Mouse (Mus musculus) embryonic facial prominence, embryonic 15.5 days (tissue): ENCODE data around the gene Tex21. TPM values are rescaled to one million over a fixed set of nuclear protein-coding genes. Genes with fewer than 3 reads are reported as not detected.
A peak's percentile ranks its signal among the peaks of the same experiment; 100 is the strongest.
"Not testable (repeated sequence)": the region's sequence is repeated elsewhere in the genome, so short reads cannot be mapped to it uniquely, and the experiment has no call there.

Experiments
- ATAC-seq: fragments of 200-750 bp; cut with Nextera tagmentation; 2 replicates; pipeline ENCODE4 v1.8.0; 2017; ENCODE audit warnings: low read depth, moderate TSS enrichment; ENCODE audit not compliant: insufficient number of reproducible peaks, low FRiP score, low TSS enrichment
- H3K27ac ChIP-seq: fragments of 300-500 bp; sonication (generic); replicated peaks from 2 replicates; pipeline ENCODE4 v1.5.1; 2015; ENCODE audit warnings: mild to moderate bottlenecking, inconsistent platforms
- H3K27me3 ChIP-seq: fragments of 300-500 bp; sonication (generic); 2 replicates; pipeline ENCODE4 v1.6.1; 2015; ENCODE audit warnings: inconsistent platforms
- H3K36me3 ChIP-seq: fragments of 300-500 bp; sonication (generic); 2 replicates; pipeline ENCODE4 v1.6.1; 2015; ENCODE audit warnings: mild to moderate bottlenecking, inconsistent platforms
- H3K4me1 ChIP-seq: fragments of 300-500 bp; sonication (generic); 2 replicates; pipeline ENCODE4 v1.6.1; 2015; ENCODE audit warnings: inconsistent platforms
- H3K4me2 ChIP-seq: fragments of 300-500 bp; sonication (generic); replicated peaks from 2 replicates; pipeline ENCODE4 v1.6.1; 2015; ENCODE audit warnings: mild to moderate bottlenecking, inconsistent platforms
- H3K4me3 ChIP-seq: fragments of 300-500 bp; sonication (generic); replicated peaks from 2 replicates; pipeline ENCODE4 v1.5.1; 2015; ENCODE audit warnings: mild to moderate bottlenecking, inconsistent platforms
- H3K9ac ChIP-seq: fragments of 300-500 bp; sonication (generic); 2 replicates; pipeline ENCODE4 v1.6.1; 2015; ENCODE audit warnings: inconsistent platforms
- H3K9me3 ChIP-seq: fragments of 300-500 bp; sonication (generic); replicated peaks from 2 replicates; pipeline ENCODE4 v1.6.1; 2016; ENCODE audit warnings: inconsistent platforms
- WGBS: fragments of 180-500 bp; shearing (Covaris S2); methylation state at CpG from one replicate; pipeline ENCODE4 v1.1.7; 2015; 5-methylcytosine and 5-hydroxymethylcytosine counted together
- polyA plus RNA-seq: library from polyadenylated mRNA; unstranded; fragments of >200 nt; fragmentation: Nextera tagmentation; extraction: Ambion mirVana; gene quantifications from 2 replicates; pipeline ENCODE4 v1.2.1, GENCODE M21; 2015

The Tex21 gene
- polyA plus RNA-seq, 1 experiment from 2014 or later = not detected

DNA sequence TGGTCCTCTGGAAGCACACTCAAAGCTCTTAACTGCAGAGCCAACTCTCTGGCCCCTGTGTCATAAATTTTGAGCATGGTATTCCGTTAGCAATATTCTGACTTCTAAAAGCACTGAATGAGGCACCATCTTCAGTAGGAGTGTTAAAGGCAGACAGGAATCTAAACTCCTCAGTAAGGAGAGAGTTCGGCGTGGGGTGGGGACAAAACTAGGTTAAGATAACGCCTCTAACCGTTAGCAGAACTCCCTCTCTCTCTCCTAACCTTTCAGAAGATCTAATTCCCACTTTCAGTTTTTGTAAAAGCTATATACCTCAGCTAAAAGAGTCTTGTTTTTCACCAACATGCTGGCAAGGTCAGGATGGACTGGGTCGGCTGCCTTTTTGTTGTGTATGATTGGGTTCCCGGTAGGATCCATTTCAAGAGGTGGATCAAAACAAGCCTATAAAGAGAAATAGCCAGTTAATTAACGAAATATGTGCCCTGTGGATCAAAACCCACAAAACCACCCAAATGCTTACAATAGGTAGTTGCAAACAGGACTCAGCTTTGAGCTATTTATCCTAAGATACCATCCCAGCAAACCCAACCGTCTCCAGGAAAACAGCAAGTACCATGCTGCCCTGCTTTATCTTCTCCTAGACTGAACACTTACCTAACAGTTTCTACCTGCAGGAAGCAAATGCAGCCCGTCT lies 7.3 kb downstream of the Tex21 start:
- no peak overlapping the region for H3K4me2 ChIP-seq
- no peaks in the 10 kb centered on the region for H3K27me3 ChIP-seq
- no peak overlapping the region for H3K27ac ChIP-seq
- 65% methylated on average over 10 of the region's 10 CpGs for WGBS
- H3K4me3 ChIP-seq = no peak overlapping the region
- no peak overlapping the region for H3K9ac ChIP-seq
- H3K4me1 ChIP-seq = no peaks in the 10 kb centered on the region
- no peak for ATAC-seq
- H3K36me3 ChIP-seq = no peaks in the 10 kb centered on the region
- no peaks in the 10 kb centered on the region for H3K9me3 ChIP-seq

DNA sequence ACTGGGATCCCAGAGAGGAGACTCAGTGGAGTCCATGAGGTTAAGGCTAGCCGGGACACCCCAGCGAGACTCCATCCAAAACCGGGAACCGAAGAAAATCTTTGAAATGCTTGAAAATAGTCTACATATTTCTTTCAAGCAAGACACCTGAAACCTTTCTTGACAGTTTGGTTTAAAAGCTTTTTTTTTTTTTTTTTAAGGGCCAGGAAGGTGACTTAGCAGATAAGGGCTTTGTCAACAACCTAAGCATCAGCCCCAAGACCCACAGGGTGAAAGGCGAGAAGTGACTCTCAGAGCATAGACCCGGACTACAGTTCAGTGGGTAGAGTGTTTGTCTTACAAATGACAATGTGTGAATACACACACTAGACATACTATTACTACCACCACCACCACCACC lies 11.3 kb downstream of the Tex21 start:
- Histone ChIP-seq H3K36me3 (no peaks in the 10 kb centered on the region), H3K9me3 (no peaks in the 10 kb centered on the region), H3K27me3 (no peaks in the 10 kb centered on the region), H3K4me2 (no peak overlapping the region), H3K9ac (no peak overlapping the region), H3K27ac (no peak overlapping the region), H3K4me1 (no peaks in the 10 kb centered on the region), H3K4me3 (no peak overlapping the region)
- WGBS = 84% methylated on average over 6 of the region's 6 CpGs
- no peak for ATAC-seq

DNA sequence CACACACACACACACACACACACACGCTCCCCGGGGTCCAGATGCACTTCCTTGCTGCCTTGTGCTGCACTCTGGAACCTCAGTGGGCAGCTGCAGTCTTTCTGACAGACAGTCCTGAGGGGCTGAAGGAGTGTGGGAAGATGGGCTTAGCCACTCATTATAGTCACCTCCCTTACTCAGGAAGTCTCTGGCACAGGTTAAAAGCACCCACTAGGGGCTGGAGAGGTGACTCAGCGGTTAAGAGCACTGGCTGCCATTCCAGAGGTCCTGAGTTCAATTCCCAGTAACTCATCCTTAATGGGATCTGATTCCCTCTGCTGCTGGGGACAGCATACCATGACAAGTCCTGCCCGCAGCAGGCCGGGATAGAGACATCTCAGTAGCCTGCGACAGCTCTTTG lies 15.9 kb downstream of the Tex21 start:
- Histone ChIP-seq H3K27ac (no peak overlapping the region), H3K4me3 (no peak overlapping the region)
- WGBS = 79% methylated on average over 6 of the region's 6 CpGs

DNA sequence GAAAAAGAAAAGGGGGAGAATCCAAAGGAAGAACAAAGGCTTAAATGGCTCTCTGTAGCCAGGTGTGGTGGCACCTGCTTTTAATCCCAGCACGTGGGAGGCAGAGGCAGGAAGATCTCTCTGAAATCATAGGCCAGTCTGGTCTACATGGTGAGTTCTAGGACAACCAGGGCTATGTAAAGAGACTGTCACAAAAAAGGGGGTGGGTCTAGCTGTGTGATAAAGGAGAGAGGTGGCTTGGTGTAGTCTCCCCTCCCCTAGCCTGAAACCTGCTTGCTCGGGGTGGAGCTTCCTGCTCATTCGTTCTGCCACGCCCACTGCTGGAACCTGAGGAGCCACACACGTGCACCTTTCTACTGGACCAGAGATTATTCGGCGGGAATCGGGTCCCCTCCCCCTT lies 24.4 kb downstream of the Tex21 start:
- not testable (repeated sequence) for H3K4me1 ChIP-seq, ATAC-seq, H3K9ac ChIP-seq, H3K9me3 ChIP-seq, H3K4me3 ChIP-seq, H3K27ac ChIP-seq, H3K36me3 ChIP-seq, H3K4me2 ChIP-seq, H3K27me3 ChIP-seq
- 49% methylated on average over 4 of the region's 8 CpGs for WGBS

More for the DNA sequence above, 15.9 kb downstream of the Tex21 start:
- no peaks in the 10 kb centered on the region for H3K36me3 ChIP-seq
- no peak overlapping the region for H3K9ac ChIP-seq
- no peak overlapping the region for H3K4me2 ChIP-seq
- no peaks in the 10 kb centered on the region for H3K4me1 ChIP-seq
- no peaks in the 10 kb centered on the region for H3K27me3 ChIP-seq
- no peaks in the 10 kb centered on the region for H3K9me3 ChIP-seq
- no peak for ATAC-seq

DNA sequence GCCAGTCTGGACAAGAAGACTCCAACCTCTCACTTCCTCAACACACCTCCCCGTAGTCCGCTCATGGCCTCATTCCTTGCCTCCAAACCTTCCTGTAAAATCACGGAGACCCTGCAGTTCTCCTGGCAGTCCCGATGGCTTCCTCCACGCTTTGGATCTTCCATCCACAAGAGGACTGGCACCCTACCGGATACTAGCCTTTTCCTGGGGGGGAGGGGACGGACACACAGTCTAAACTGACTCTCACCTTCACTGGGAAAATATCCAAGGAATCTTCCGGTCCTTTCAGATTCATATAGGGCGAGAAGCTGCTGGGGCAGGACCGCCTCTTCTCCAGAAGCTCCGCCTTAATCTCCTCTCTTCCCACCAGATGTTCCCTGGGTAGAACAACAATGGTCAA lies 29.8 kb downstream of the Tex21 start:
- WGBS = 68% methylated on average over 11 of the region's 11 CpGs
- Histone ChIP-seq H3K27ac (no peak overlapping the region), H3K36me3 (no peaks in the 10 kb centered on the region), H3K4me3 (no peak overlapping the region), H3K9ac (no peak overlapping the region), H3K4me2 (no peak overlapping the region), H3K9me3 (no peaks in the 10 kb centered on the region), H3K4me1 (peaks cover 7% of the 10 kb centered on the region; the same call in 1 of the 2 replicates), H3K27me3 (no peaks in the 10 kb centered on the region)
- no peak for ATAC-seq

DNA sequence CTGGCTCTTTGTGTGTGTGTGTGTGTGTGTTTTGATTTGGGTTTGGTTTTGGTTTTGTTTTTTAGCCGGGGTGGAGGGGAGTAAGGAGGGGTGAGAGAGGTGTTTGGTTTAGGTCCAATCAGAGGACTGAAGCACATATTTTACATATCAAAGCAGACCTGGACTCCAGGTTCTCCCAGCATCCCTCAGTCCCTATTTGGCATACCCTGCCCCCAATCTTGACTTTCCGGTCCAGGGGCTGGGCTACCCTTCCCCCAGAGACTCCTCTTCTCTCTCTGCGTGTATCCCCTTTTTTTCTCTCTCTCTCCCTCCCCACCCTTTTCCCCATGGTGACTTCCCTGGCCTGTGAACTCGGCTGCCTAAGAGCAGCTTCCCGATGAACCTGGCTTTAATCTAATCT lies 31.4 kb downstream of the Tex21 start:
- no peak overlapping the region for H3K9ac ChIP-seq
- WGBS = 17% methylated on average over 5 of the region's 5 CpGs
- no peak for ATAC-seq

DNA sequence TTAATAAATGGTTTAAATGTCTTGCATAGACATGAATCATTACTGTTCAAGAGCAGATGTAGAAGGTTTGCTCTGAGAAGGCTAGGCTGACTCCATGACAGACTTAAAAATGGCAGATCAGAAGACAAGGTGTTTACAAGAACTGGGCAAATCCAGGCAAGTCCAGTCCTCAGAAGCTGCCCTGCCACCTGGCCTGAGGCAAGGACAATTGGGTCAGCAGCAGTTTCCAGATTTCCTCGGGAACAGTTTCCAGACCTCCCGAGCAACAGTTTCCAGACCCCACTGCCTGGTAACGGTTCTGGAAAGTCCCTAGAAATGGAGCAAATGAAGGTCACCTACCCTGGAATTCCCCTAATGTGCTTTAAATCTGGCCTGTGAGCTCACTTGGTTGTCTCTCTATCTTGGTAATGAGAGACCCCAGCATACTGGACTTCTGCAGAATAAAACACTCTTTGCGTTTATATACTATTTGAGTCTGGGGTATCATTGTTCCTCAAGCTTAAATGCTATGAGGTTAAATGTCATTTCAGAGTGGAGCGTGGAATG lies 37.0 kb downstream of the Tex21 start:
- H3K27me3 ChIP-seq = no peaks in the 10 kb centered on the region
- no peaks in the 10 kb centered on the region for H3K4me1 ChIP-seq
- H3K36me3 ChIP-seq = no peaks in the 10 kb centered on the region
- ATAC-seq = no peak
- no peaks in the 10 kb centered on the region for H3K9me3 ChIP-seq
- no peak overlapping the region for H3K27ac ChIP-seq
- no peak overlapping the region for H3K4me2 ChIP-seq
- H3K9ac ChIP-seq = no peak overlapping the region
- H3K4me3 ChIP-seq = no peak overlapping the region
- WGBS = 84% methylated on average over 5 of the region's 5 CpGs

More for the DNA sequence above, 31.4 kb downstream of the Tex21 start:
- H3K27me3 ChIP-seq = no peaks in the 10 kb centered on the region
- H3K27ac ChIP-seq = no peak overlapping the region
- no peaks in the 10 kb centered on the region for H3K9me3 ChIP-seq
- H3K36me3 ChIP-seq = no peaks in the 10 kb centered on the region
- no peak overlapping the region for H3K4me2 ChIP-seq
- H3K4me1 ChIP-seq = peaks cover 7% of the 10 kb centered on the region; the same call in 1 of the 2 replicates
- no peak overlapping the region for H3K4me3 ChIP-seq

DNA sequence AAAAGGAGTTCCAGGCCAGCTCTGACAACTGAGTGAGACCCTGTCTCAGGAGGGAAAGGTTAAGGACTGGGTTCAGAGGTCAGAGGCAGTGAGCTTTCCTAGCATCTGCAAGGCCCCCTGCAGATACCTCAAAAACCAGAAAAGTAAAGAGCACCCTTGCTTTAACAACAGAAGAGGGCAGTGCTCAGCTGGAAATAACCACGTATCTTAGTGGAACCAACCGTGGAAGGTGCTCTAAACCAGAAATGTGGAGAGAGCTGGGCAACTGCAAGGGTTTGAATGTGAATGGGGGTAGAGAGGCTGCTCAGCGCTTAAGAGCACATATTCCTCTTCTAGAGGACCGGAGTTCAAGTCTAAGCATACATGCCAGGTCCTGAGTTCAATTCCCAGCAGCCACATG lies 46.2 kb downstream of the Tex21 start:
- Histone ChIP-seq H3K4me2 (no peak overlapping the region), H3K36me3 (no peaks in the 10 kb centered on the region), H3K4me1 (peaks cover 15% of the 10 kb centered on the region), H3K27ac (no peak overlapping the region), H3K9ac (no peak overlapping the region), H3K9me3 (no peaks in the 10 kb centered on the region), H3K4me3 (no peak overlapping the region), H3K27me3 (no peaks in the 10 kb centered on the region)
- 63% methylated on average over 4 of the region's 4 CpGs for WGBS
- no peak for ATAC-seq

GRCm38 (mm10) chr12:76197071-76197470 lies 49.5 kb downstream of the Tex21 start:
- Histone ChIP-seq H3K27ac (no peak overlapping the region), H3K4me2 (peak overlapping the region; percentile 86), H3K4me1 (peaks cover 15% of the 10 kb centered on the region), H3K9me3 (no peaks in the 10 kb centered on the region), H3K36me3 (no peaks in the 10 kb centered on the region), H3K9ac (no peak overlapping the region), H3K4me3 (peak overlapping the region; percentile 42; the same call in 1 of the 2 replicates), H3K27me3 (no peaks in the 10 kb centered on the region)
- ATAC-seq = no peak
- 40% methylated on average over 8 of the region's 8 CpGs for WGBS

DNA sequence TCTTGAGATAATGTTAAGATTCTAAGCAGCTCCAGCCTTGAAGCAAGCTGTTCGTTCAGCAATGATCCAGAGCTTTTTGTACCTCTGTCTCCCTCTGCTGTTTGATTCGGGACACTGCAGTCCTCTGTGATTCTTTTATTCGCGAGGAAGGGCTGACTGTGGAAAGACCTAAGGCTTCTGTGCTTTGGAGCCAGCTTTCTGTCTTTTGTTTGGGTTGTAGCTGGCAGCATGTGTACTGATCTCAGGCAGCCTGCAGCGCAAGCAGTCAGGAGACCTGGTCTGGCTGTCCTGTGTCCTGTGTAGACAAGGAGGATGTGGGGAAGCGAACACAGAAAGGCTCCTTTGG lies 49.9 kb downstream of the Tex21 start:
- no peak overlapping the region; the same call in 1 of the 2 replicates for H3K9ac ChIP-seq
- ATAC-seq = no peak
- peaks cover 15% of the 10 kb centered on the region for H3K4me1 ChIP-seq
- peak overlapping the region; percentile 42 for H3K4me3 ChIP-seq
- H3K9me3 ChIP-seq = no peaks in the 10 kb centered on the region
- no peaks in the 10 kb centered on the region for H3K36me3 ChIP-seq
- no peaks in the 10 kb centered on the region for H3K27me3 ChIP-seq
- WGBS = 7% methylated on average over 6 of the region's 6 CpGs
- no peak overlapping the region for H3K27ac ChIP-seq
- H3K4me2 ChIP-seq = peak overlapping the region; percentile 86

- H3K9ac ChIP-seq = peak overlapping the region; percentile 42
- H3K4me2 ChIP-seq = peak overlapping the region; percentile 86
- H3K36me3 ChIP-seq = no peaks in the 10 kb centered on the region
- H3K9me3 ChIP-seq = no peaks in the 10 kb centered on the region
- no peaks in the 10 kb centered on the region for H3K27me3 ChIP-seq
- peak overlapping the region; percentile 44; the same call in 1 of the 2 replicates for H3K27ac ChIP-seq
- WGBS = under 1% methylated on average over 22 of the region's 22 CpGs
- peak; percentile 83 for ATAC-seq
- peaks cover 15% of the 10 kb centered on the region for H3K4me1 ChIP-seq
- H3K4me3 ChIP-seq = peak overlapping the region; percentile 42
Measured at GRCm38 (mm10) chr12:76195912-76196708, 50.4 kb downstream of the Tex21 start.
